Mouse (Mus musculus): Measurements from ENCODE around the gene Fam104a. TPM values are rescaled to one million over a fixed set of nuclear protein-coding genes. Genes with fewer than 3 reads are reported as not detected.

Gene Fam104a
- polyA plus RNA-seq (2017; shearing (Covaris generic)), result 10 to 100 TPM; 57.9 to 62.3 TPM

DNA sequence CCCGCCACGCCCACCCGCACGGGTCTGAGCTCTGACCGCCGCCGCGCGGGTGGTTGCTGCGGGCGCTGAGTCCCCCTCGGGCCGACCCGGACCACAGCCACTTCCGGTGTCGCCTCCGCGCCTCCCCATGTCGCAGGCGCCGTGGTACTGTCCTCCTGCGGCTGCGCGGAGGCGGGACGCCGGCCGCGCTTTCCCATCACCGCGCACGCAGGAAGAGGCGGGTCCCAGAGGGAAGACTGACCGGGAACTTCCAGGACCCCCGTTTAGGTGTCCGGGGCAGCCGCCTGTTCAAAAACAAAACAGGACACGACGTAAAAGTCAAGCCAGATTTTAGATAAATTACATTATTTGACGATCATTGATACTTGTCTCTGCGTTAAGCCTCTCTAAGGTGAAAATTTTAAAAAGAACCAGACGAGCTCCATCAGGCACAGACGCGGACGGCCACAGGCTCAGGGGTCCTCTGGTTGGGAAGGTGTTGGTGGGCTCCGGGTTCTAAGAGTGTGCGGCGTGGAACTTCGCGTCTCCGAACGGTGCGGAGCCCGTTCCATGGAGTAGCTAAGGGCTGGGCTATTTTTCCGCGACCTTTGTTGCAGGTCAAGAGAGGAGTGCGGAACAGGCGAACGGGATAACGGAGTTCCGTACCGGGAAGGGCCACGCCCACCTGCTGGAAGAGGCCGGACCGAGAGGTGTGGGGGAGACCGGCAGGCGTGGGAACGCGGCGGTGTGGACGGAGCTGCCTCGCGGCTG is at the start of gene Fam104a, which contains the start of gene D11Wsu47e:
Fam104a (minus strand) TSS at position 199 of the 750 bp plus-strand sequence.
D11Wsu47e (plus strand) TSS at position 456 of the 750 bp plus-strand sequence.

DNA sequence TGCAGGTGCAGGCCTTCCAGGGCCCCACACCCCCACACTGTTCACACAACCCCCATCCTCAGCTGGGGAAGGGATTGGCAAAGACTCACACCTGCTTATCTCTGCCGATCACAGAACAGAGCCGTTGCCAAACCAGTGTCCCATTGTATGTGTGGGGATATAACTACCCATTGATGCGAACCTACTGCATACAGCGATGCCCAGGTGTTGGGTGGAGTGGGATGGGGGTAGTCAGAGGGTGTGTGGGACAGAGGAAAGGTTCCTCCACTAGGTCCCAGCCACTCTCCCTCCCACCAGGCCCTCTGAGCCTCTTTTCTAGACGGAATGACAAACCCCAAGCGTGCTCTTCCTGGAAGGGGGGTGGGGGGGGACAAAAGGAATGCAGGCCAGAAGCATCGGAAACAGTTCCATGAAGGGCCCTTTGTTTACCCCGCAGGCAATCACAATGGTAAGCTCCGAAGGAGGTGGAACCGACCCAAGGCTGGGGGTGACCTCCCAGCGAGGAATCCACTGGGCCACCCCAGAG is 25.8 kb upstream of the Fam104a start, which contains the start of gene Cpsf4l:
Cpsf4l (minus strand) TSS at position 287 of the 526 bp plus-strand sequence.

DNA sequence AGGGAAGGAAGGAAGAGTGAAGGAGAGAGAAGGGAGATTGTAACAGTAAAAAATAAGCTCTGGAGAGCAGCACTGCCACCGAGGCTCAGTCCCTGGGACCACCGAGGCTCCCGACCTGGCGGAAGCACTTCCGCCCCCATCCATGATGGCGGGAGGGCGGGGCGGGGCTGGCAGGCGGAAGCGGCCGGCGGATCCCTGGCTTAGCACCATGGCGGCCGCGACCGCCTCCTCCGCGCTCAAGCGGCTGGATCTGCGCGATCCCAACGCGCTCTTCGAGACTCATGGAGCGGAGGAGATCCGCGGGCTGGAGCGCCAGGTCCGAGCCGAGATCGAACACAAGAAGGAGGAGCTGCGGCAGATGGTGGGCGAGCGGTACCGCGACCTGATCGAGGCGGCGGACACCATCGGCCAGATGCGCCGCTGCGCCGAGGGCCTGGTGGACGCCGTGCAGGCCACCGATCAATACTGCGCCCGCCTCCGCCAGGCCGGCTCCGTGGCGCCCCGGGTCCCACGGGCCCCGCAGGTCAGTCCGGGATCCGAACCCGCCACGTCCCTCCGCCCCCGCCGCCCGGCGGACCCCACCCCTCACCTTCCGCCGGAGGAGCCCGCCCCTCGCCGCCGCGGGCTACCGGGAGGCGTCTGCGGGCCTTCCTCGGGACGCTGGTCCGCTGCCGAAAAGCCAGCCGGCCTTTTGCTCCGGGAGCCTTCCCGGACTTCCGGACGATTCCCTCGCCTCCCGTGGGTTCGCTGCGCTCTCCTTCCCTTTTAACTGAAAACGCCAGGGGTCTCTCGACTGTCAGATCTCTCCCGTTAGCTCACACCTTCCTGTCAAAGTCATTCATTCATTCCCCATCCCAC is 34.4 kb downstream of the Fam104a start, which contains the start of gene Slc39a11:
Slc39a11 (minus strand) TSS at position 727 of the 858 bp plus-strand sequence.

DNA sequence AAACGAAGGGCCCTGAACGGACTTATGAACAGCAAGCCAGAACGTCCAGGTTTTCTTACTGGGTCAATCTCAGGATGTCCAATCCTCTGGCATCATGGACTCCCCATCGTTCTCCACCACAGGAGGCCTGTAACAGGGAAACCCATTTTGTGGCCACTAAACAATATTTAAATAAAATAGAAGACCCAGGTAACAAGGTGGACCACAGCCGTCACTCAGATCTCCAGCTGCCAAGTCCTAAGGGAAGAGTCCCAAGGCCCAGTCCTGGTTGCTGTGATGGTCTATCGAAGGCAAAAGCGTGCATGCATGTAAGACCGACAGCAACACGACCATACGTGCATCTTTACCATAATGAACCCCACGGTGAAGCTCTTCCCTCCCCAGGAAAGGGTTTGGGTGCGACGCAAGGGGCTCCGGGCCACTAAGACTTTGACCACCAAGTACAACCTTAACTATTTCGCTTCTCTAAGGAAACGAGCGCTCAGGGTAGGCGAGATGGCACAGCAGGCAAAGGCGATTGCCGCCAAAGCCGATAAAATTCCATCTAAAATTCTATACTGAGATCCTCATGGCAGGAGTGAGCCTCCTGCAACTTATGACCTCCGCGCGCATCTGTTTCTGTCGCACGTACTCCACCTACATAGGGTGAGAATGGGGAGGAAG is 35.1 kb downstream of the Fam104a start, which contains the start of gene Cog1:
Cog1 (plus strand) TSS at position 480 of the 663 bp plus-strand sequence.

DNA sequence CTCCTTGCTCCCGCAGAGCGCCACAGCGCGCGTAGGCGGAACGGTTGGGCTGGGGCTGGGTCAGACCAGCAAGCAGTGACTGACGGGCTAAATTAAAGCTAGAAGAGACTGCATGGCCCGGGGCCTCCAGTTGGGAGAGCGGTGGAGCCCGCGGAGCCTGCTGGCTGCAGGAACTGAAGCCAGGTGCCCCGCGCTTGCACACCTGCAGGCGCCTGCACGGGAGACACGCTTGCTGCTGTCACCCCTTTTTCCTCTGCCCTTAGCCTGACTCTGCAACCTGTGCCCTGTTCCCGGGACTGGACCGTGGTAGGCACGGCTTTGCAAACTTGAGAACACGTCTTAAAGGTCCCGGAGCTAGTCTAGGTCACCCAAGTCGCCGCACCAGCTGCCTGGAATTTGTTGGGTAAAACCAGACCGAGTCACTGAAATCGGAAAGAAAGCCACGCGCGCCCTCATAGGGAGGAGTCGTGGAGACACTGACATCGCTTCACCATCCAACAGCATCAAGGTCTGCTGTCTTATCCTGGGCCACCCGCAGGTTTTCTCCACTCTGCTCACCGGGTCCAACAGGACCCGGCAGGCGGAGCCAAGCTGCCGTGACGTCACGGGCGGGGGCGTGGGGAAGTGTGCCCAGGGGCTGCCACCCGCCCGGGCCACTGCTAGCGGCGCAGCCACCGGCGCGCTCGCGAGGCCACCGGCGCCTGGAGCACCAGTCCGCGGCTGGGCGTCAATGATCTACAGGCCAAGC is 65.1 kb downstream of the Fam104a start, which contains the start of gene Sstr2:
Sstr2 (plus strand) TSS at position 671 of the 748 bp plus-strand sequence.

Other genes with a start within 250 kb of the Fam104a start
- gene Sstr2, start 64.8 kb downstream of the Fam104a start, polyA plus RNA-seq (2017; shearing (Covaris generic)), result not detected
- 10 to 100 TPM; 58.9 to 69.8 TPM for gene Cog1, start 35.0 kb downstream of the Fam104a start, polyA plus RNA-seq (2017; shearing (Covaris generic))
- 10 to 100 TPM; 30.4 to 44.3 TPM for gene Slc39a11, start 34.1 kb downstream of the Fam104a start, polyA plus RNA-seq (2017; shearing (Covaris generic))
- gene D11Wsu47e, start 257 bp upstream of the Fam104a start, polyA plus RNA-seq (2017; shearing (Covaris generic)), result 10 to 100 TPM; 18.0 to 18.1 TPM
- gene Cpsf4l, start 25.9 kb upstream of the Fam104a start, polyA plus RNA-seq (2017; shearing (Covaris generic)), result 1 to 10 TPM in 1 of 2 experiments, under 1 TPM in 1; 0.47 to 1.9 TPM
- gene Cdc42ep4, start 67.7 kb upstream of the Fam104a start, polyA plus RNA-seq (2017; shearing (Covaris generic)), result 1 to 10 TPM; 4.8 to 5.0 TPM

Data from inflammation-experienced regulatory T-cells (primary cell).